Mouse (Mus musculus): Measurements from ENCODE around the gene Zfp36. TPM values are rescaled to one million over a fixed set of nuclear protein-coding genes. Genes with fewer than 3 reads are reported as not detected.
A peak's percentile ranks its signal among the peaks of the same experiment; 100 is the strongest.

The Zfp36 gene
- polyA plus RNA-seq, 1 experiment from 2014 or later: 2.6 TPM

DNA sequence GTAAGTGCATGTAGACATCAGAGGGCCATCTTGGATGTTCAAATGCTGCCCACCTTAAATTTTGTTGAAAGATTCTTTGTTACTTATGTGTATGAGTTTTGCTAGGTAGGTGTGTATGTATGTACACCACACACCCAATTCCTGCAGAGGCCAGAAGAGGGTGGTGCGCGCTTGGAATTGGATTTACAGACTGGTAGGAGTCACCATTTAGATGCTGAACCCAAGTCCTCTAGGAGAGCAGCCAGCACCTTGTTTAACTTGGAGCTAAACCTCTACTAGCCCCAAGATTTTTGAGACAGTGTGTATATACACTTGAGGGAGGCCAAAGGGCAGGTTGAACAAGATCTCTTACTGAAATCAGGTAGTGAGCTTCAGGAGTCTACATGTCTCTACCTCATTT lies 26.8 kb downstream of the Zfp36 start:
- no peak overlapping the region for H3K4me2 ChIP-seq (ENCODE audit: low read depth, low read length)
- 95% methylated on average over 2 of the region's 2 CpGs for WGBS

DNA sequence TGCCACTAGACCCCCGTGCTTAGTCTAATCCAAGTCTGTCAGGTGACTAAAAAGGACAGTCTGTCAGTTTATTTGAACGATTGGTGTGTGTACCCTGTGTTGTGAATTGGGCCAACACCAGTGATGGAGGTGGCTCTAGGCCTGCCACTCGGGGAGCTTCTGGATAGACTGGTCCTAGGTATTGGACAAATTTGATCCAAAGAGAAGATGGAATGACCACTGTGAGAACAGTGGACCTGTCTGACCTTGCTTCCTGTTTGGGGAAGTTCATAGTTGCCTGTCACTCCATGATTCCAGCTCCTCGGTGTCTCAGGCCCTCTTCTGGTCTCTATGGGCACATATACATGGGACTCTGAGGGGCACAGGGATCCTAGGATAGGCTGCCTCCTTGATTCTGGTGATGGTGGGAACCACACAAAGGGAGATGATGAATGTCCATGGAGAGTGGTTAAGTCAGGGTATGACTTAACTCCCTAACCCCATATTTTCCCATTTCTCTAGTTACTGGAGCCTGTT lies 28.3 kb downstream of the Zfp36 start:
- H3K4me1 ChIP-seq (ENCODE audit: control insufficient read depth, insufficient read depth, low read length): peaks cover 15% of the 10 kb centered on the region
- ATAC-seq (ENCODE audit: low read depth): no peak
- H3K27ac ChIP-seq (ENCODE audit: low read depth, low read length): no peak overlapping the region
- WGBS: 50% methylated on average over 4 of the region's 4 CpGs
- no peaks in the 10 kb centered on the region for H3K27me3 ChIP-seq (ENCODE audit: control insufficient read depth, insufficient read depth, low read length)
- no peaks in the 10 kb centered on the region for H3K9me3 ChIP-seq (ENCODE audit: control insufficient read depth, low read length)
- peaks cover 16% of the 10 kb centered on the region for H3K36me3 ChIP-seq (ENCODE audit: control insufficient read depth, insufficient read depth, low read length)
- H3K9ac ChIP-seq (replicated peaks; ENCODE audit: low read depth, low read length): peak overlapping the region; percentile 94; the same call in 1 of the 2 replicates
- H3K4me2 ChIP-seq (ENCODE audit: low read depth, low read length): peak overlapping the region; percentile 71
- peak overlapping the region; percentile 67 for H3K4me3 ChIP-seq (ENCODE audit: low read depth, low read length)

More for the DNA sequence above, 26.8 kb downstream of the Zfp36 start:
- Histone ChIP-seq H3K9ac (replicated peaks; ENCODE audit: low read depth, low read length) (no peak overlapping the region), H3K27ac (ENCODE audit: low read depth, low read length) (no peak overlapping the region), H3K9me3 (ENCODE audit: control insufficient read depth, low read length) (no peaks in the 10 kb centered on the region), H3K4me3 (ENCODE audit: low read depth, low read length) (no peak overlapping the region), H3K4me1 (ENCODE audit: control insufficient read depth, insufficient read depth, low read length) (peaks cover 15% of the 10 kb centered on the region), H3K27me3 (ENCODE audit: control insufficient read depth, insufficient read depth, low read length) (no peaks in the 10 kb centered on the region), H3K36me3 (ENCODE audit: control insufficient read depth, insufficient read depth, low read length) (peaks cover 16% of the 10 kb centered on the region)
- ATAC-seq (ENCODE audit: low read depth): no peak

DNA sequence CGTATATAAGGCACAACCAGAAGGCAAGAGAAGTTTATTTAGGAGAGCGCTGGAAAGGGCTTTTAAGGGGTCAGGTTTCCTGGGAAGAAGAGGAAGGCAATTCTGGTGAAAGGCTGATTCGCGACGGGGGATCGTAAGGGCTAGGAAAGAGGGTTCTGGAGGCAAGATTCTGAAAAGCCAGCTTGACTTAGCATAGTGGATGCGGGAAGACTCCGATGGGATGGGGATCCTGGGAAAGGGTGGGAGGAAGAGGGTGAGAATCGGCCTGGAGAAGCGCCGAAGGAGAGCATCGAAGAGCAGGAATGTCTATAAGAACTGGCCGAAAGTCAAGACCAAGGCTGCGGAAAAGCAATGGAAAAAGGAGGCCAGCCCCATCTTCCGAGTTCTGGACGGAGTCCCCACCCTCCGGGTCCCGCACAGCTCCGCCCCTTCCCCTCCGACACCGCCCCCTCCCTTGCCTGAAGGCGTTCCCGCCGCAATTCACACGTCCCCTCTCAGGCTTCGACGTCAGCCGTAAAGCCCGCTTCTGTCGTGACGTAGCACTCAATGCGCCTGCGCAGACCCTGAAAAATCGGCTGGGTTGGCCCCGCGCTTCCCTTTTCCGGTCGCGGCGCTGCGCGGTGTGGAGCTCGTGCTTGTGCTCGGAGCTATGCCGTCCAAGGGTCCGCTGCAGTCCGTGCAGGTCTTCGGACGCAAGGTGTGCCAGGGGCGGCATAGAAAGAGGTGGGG lies 29.7 kb downstream of the Zfp36 start, which contains the start of gene Rps16:
Gene Rps16 (plus strand): TSS at position 498 of the 729 bp plus-strand sequence.
- H3K4me3 ChIP-seq (ENCODE audit: low read depth, low read length): peak within 1 kb of the TSS; percentile 67
- no peaks in the 10 kb centered on the region for H3K27me3 ChIP-seq (ENCODE audit: control insufficient read depth, insufficient read depth, low read length)
- peak; percentile 94 for ATAC-seq (ENCODE audit: low read depth)
- H3K4me1 ChIP-seq (ENCODE audit: control insufficient read depth, insufficient read depth, low read length): peaks cover 15% of the 10 kb centered on the region
- WGBS: under 1% methylated on average over 49 of the region's 50 CpGs
- peak within 1 kb of the TSS; percentile 71 for H3K4me2 ChIP-seq (ENCODE audit: low read depth, low read length)
- H3K9ac ChIP-seq (replicated peaks; ENCODE audit: low read depth, low read length): peak within 1 kb of the TSS; percentile 94
- H3K36me3 ChIP-seq (ENCODE audit: control insufficient read depth, insufficient read depth, low read length): peaks cover 16% of the 10 kb centered on the region
- peak within 1 kb of the TSS; percentile 76 for H3K27ac ChIP-seq (ENCODE audit: low read depth, low read length)
- H3K9me3 ChIP-seq (ENCODE audit: control insufficient read depth, low read length): no peaks in the 10 kb centered on the region

DNA sequence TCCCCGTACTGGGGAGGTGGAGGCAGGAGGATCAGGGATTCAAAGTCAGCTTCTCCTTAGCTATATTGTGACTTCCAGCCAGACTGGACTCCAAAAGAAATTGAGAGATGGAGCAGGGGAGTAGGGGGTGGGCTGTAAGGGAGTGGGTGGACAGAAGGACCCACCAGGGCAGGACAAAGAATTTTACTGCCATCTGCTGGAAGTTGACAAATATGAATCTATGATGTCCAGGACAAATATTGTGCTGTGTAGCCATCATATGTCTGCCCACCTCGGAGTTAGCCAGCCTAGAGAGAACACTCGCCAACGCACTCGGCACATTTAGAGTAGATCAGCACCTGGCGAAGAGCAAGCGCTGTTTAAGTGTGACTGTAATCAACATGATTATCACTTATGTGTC lies 31.5 kb downstream of the Zfp36 start:
- 91% methylated on average over 7 of the region's 7 CpGs for WGBS
- Histone ChIP-seq H3K4me3 (ENCODE audit: low read depth, low read length) (no peak overlapping the region), H3K27me3 (ENCODE audit: control insufficient read depth, insufficient read depth, low read length) (no peaks in the 10 kb centered on the region)

DNA sequence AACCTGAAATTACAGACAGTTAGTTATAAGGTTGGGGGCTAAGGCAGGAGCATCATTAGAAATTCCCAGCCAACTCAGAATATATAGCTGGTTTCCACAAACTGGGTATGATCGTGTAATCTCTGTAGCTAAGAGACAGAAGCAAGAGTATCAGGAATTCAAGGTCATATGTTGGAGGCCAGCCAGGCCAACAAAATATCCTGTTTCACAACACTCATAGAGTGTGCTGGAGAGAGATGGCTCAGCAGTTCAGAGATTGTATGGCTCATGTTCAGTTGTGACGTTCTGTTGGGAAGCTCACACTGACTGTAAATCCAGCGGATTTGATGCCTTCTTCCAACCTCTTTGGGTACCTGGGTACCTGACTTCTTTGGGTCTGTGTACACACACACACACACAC lies 32.3 kb downstream of the Zfp36 start:
- Histone ChIP-seq H3K4me1 (ENCODE audit: control insufficient read depth, insufficient read depth, low read length) (peaks cover 15% of the 10 kb centered on the region), H3K27ac (ENCODE audit: low read depth, low read length) (no peak overlapping the region), H3K4me3 (ENCODE audit: low read depth, low read length) (no peak overlapping the region), H3K9ac (replicated peaks; ENCODE audit: low read depth, low read length) (no peak overlapping the region), H3K9me3 (ENCODE audit: control insufficient read depth, low read length) (no peaks in the 10 kb centered on the region), H3K4me2 (ENCODE audit: low read depth, low read length) (no peak overlapping the region), H3K36me3 (ENCODE audit: control insufficient read depth, insufficient read depth, low read length) (no peaks in the 10 kb centered on the region; the same call in 1 of the 2 replicates), H3K27me3 (ENCODE audit: control insufficient read depth, insufficient read depth, low read length) (no peaks in the 10 kb centered on the region)
- 87% methylated on average over 3 of the region's 3 CpGs for WGBS
- no peak for ATAC-seq (ENCODE audit: low read depth)

More for the DNA sequence above, 31.5 kb downstream of the Zfp36 start:
- Histone ChIP-seq H3K27ac (ENCODE audit: low read depth, low read length) (no peak overlapping the region), H3K9me3 (ENCODE audit: control insufficient read depth, low read length) (no peaks in the 10 kb centered on the region), H3K9ac (replicated peaks; ENCODE audit: low read depth, low read length) (no peak overlapping the region), H3K4me2 (ENCODE audit: low read depth, low read length) (no peak overlapping the region), H3K36me3 (ENCODE audit: control insufficient read depth, insufficient read depth, low read length) (peaks cover 5% of the 10 kb centered on the region), H3K4me1 (ENCODE audit: control insufficient read depth, insufficient read depth, low read length) (peaks cover 15% of the 10 kb centered on the region)
- ATAC-seq (ENCODE audit: low read depth): no peak

DNA sequence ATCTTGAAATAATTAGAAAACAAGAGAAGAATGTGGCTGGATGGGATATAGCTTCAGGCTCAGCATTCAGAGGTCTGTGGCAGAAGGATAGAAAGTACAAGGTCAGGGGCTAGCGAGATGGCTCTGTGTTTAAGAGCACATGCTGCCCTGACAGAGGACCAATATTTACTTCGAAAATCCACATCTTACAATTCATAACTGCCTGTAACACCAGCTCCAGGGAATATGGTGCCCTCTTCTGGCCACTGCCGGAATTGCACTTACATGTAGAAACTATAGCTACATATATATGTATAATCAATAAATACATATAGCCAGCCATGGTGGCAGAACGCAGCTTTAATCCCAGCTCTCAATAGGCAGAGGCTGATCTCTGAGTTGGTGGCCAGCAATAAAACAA lies 35.4 kb downstream of the Zfp36 start:
- Histone ChIP-seq H3K9ac (replicated peaks; ENCODE audit: low read depth, low read length) (no peak overlapping the region), H3K4me2 (ENCODE audit: low read depth, low read length) (no peak overlapping the region), H3K4me1 (ENCODE audit: control insufficient read depth, insufficient read depth, low read length) (peaks cover 4% of the 10 kb centered on the region), H3K27ac (ENCODE audit: low read depth, low read length) (no peak overlapping the region), H3K4me3 (ENCODE audit: low read depth, low read length) (no peak overlapping the region), H3K27me3 (ENCODE audit: control insufficient read depth, insufficient read depth, low read length) (no peaks in the 10 kb centered on the region), H3K9me3 (ENCODE audit: control insufficient read depth, low read length) (no peaks in the 10 kb centered on the region), H3K36me3 (ENCODE audit: control insufficient read depth, insufficient read depth, low read length) (no peaks in the 10 kb centered on the region)
- ATAC-seq (ENCODE audit: low read depth): no peak
- 5% methylated on average over 4 of the region's 4 CpGs for WGBS

DNA sequence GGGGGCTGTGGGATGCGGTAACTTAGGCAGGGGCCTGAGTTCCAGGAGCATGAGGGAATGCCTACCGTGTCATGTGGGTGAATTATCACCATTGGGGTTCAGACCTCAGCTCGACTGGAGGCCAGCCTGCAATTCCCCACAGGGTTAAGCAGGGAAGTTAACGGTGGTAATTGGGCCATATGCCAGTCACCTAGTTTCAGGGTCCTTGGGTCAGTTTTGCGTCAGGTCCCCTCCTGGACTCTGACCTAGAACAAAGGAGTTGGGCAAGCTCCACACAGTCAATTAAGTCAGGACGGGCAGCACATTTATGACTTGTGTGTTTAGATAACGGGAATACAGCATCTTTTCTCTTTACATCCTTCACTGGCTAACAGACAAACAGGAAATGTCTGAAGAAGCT lies 38.7 kb downstream of the Zfp36 start:
- Histone ChIP-seq H3K9ac (replicated peaks; ENCODE audit: low read depth, low read length) (no peak overlapping the region), H3K4me1 (ENCODE audit: control insufficient read depth, insufficient read depth, low read length) (peaks cover 11% of the 10 kb centered on the region), H3K4me3 (ENCODE audit: low read depth, low read length) (no peak overlapping the region), H3K27me3 (ENCODE audit: control insufficient read depth, insufficient read depth, low read length) (no peaks in the 10 kb centered on the region), H3K9me3 (ENCODE audit: control insufficient read depth, low read length) (no peaks in the 10 kb centered on the region), H3K4me2 (ENCODE audit: low read depth, low read length) (no peak overlapping the region), H3K27ac (ENCODE audit: low read depth, low read length) (no peak overlapping the region), H3K36me3 (ENCODE audit: control insufficient read depth, insufficient read depth, low read length) (no peaks in the 10 kb centered on the region)
- no peak for ATAC-seq (ENCODE audit: low read depth)
- WGBS: 19% methylated on average over 7 of the region's 7 CpGs

DNA sequence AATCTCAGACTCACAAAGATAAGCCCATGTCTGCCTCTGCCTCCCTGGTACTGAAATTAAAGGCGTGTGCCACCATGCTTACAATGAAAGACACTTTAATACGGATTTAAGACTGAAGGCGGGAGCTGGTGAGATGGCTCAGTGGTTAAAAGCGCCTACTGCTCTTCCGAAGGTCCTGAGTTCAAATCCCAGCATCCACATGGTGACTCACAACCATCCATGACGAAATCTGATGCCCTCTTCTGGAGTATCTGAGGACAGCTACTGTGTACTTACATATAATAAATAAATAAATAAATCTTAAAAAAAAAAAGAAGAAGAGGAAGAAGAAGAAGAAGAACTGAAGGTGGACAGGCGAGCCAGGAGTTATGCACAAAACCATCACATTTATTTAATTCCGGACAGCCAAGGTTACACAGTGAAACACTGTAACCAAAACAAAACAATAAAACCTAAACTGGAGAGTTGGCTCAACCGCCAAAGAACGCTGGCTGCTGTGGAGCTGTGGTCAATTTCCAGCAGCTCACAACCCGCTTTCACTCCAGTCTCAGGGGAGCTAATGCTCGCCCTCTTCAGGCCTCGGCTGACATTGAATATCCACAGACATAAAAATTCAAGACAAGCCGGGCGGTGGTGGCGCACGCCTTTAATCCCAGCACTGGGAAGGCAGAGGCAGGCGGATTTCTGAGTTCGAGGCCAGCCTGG lies 40.7 kb downstream of the Zfp36 start:
- Histone ChIP-seq H3K27me3 (ENCODE audit: control insufficient read depth, insufficient read depth, low read length) (no peaks in the 10 kb centered on the region), H3K4me3 (ENCODE audit: low read depth, low read length) (peak overlapping the region; percentile 93), H3K9ac (replicated peaks; ENCODE audit: low read depth, low read length) (no peak overlapping the region), H3K9me3 (ENCODE audit: control insufficient read depth, low read length) (no peaks in the 10 kb centered on the region), H3K4me2 (ENCODE audit: low read depth, low read length) (peak overlapping the region; percentile 87), H3K27ac (ENCODE audit: low read depth, low read length) (peak overlapping the region; percentile 82), H3K36me3 (ENCODE audit: control insufficient read depth, insufficient read depth, low read length) (no peaks in the 10 kb centered on the region), H3K4me1 (ENCODE audit: control insufficient read depth, insufficient read depth, low read length) (peaks cover 11% of the 10 kb centered on the region)
- 76% methylated on average over 19 of the region's 19 CpGs for WGBS
- ATAC-seq (ENCODE audit: low read depth): peak; percentile 1; the same call in 1 of the 2 replicates
